Mouse (Mus musculus) E14TG2a.4 (cell line): ENCODE results near the gene Aldh1l1.

Experiments
- CTCF ChIP-seq: conservative IDR thresholded peaks from 2 replicates; pipeline ENCODE4 v1.5.1; 2014; ENCODE audit warnings: low read length
- NANOG ChIP-seq: IDR thresholded peaks from 2 replicates; pipeline ENCODE4 v1.6.1; 2014; ENCODE audit warnings: borderline replicate concordance, low read length, mixed read lengths
- POU5F1 ChIP-seq: IDR thresholded peaks from 2 replicates; pipeline ENCODE4 v1.6.1; 2014; ENCODE audit warnings: low read length, borderline replicate concordance

- TF ChIP-seq CTCF, result no peak
- TF ChIP-seq NANOG, result no peak
- TF ChIP-seq POU5F1, result no peak
Measured at GRCm38 (mm10) chr6:90495282-90495912, 9.2 kb downstream of the Aldh1l1 start.
